Mouse (Mus musculus) megakaryocyte progenitor cell, adult 5-6 weeks (primary cell): ENCODE data around the gene Fam111a. TPM values are rescaled to one million over a fixed set of nuclear protein-coding genes. Genes with fewer than 3 reads are reported as not detected.

Experiments
- ATAC-seq: replicated peaks from 2 replicates; pipeline ENCODE4 v1.8.0; 2016; ENCODE audit warnings: mild to moderate bottlenecking, moderate TSS enrichment, inconsistent platforms; ENCODE audit not compliant: poor library complexity
- total RNA-seq, 2 experiments: library from RNA; stranded (forward) in 1 of 2; stranded (reverse) in 1 of 2; fragments of 157-497, 149-512 nt in 1 of 2; fragments of 200-1000 nt in 1 of 2; gene quantifications; 2 replicates each; pipeline versions ENCODE4 v1.2.3 to v1.2.4; 2015 to 2017

Fam111a gene
- total RNA-seq, 2 experiments from 2014 or later: 193 to 232 TPM

- no peak for ATAC-seq
Measured at GRCm38 (mm10) chr19:12600684-12601480, 55.3 kb downstream of the Fam111a start.

- ATAC-seq: no peak
Measured at GRCm38 (mm10) chr19:12608336-12608735, 62.8 kb downstream of the Fam111a start.

GRCm38 (mm10) chr19:12613646-12614045 lies 68.1 kb downstream of the Fam111a start:
- ATAC-seq: no peak

- ATAC-seq: no peak
Measured at GRCm38 (mm10) chr19:12633176-12633575, 87.6 kb downstream of the Fam111a start, which contains the start of gene Glyat. Gene Glyat (plus strand): TSS chr19:12633308.

GRCm38 (mm10) chr19:12634259-12634658 lies 88.7 kb downstream of the Fam111a start:
- ATAC-seq: no peak

- ATAC-seq: no peak
Measured at GRCm38 (mm10) chr19:12634963-12635362, 89.4 kb downstream of the Fam111a start.

- no peak for ATAC-seq
Measured at GRCm38 (mm10) chr19:12636863-12637262, 91.3 kb downstream of the Fam111a start.

- ATAC-seq: no peak
Measured at GRCm38 (mm10) chr19:12638049-12638448, 92.5 kb downstream of the Fam111a start.

Other genes with a start within 250 kb of the Fam111a start
- gene Olfr1436, start 246.6 kb upstream of the Fam111a start, total RNA-seq (2015): not detected in 2 replicates
- not detected in 2 replicates for gene Olfr1436, start 246.6 kb upstream of the Fam111a start, total RNA-seq (2017)
- gene Olfr1437, start 220.6 kb upstream of the Fam111a start, total RNA-seq (2015): not detected in 2 replicates
- not detected in 2 replicates for gene Olfr1437, start 220.6 kb upstream of the Fam111a start, total RNA-seq (2017)
- gene Olfr1438-ps1, start 209.8 kb upstream of the Fam111a start, total RNA-seq (2015): not detected in 2 replicates
- not detected in 2 replicates for gene Olfr1438-ps1, start 209.8 kb upstream of the Fam111a start, total RNA-seq (2017)
- not detected in 2 replicates for gene Olfr1440, start 158.5 kb upstream of the Fam111a start, total RNA-seq (2015)
- gene Olfr1440, start 158.5 kb upstream of the Fam111a start, total RNA-seq (2017): not detected in 2 replicates
- gene Olfr1441, start 128.3 kb upstream of the Fam111a start, total RNA-seq (2015): not detected in 2 replicates
- gene Olfr1441, start 128.3 kb upstream of the Fam111a start, total RNA-seq (2017): not detected in 2 replicates
- gene Pfpl, start 117.8 kb upstream of the Fam111a start, total RNA-seq (2015): not detected in 2 replicates
- not detected in 2 replicates for gene Pfpl, start 117.8 kb upstream of the Fam111a start, total RNA-seq (2017)
- gene Mpeg1, start 85.0 kb upstream of the Fam111a start, total RNA-seq (2015): 74.6 and 105 TPM in 2 replicates
- gene Mpeg1, start 85.0 kb upstream of the Fam111a start, total RNA-seq (2017): 41.8 and 52.4 TPM in 2 replicates
- 41.4 and 46.5 TPM in 2 replicates for gene Dtx4, start 44.3 kb upstream of the Fam111a start, total RNA-seq (2015)
- gene Dtx4, start 44.3 kb upstream of the Fam111a start, total RNA-seq (2017): 38.9 and 39.0 TPM in 2 replicates
- not detected in 2 replicates for gene Gm4952, start 54.2 kb downstream of the Fam111a start, total RNA-seq (2015)
- gene Gm4952, start 54.2 kb downstream of the Fam111a start, total RNA-seq (2017): not detected in 2 replicates
- gene Glyat, start 87.6 kb downstream of the Fam111a start, total RNA-seq (2015): not detected in 2 replicates
- not detected in 2 replicates for gene Glyat, start 87.6 kb downstream of the Fam111a start, total RNA-seq (2017)
- not detected in 2 replicates for gene Olfr1442, start 124.7 kb downstream of the Fam111a start, total RNA-seq (2015)
- gene Olfr1442, start 124.7 kb downstream of the Fam111a start, total RNA-seq (2017): not detected in 2 replicates
- gene Olfr1443, start 132.4 kb downstream of the Fam111a start, total RNA-seq (2015): not detected in 2 replicates
- gene Olfr1443, start 132.4 kb downstream of the Fam111a start, total RNA-seq (2017): not detected in 2 replicates
- gene Keg1, start 150.0 kb downstream of the Fam111a start, total RNA-seq (2015): not detected in 2 replicates
- gene Keg1, start 150.0 kb downstream of the Fam111a start, total RNA-seq (2017): not detected in 2 replicates
- gene Cntf, start 219.9 kb downstream of the Fam111a start, total RNA-seq (2015): 5.2 and 5.9 TPM in 2 replicates
- gene Cntf, start 219.9 kb downstream of the Fam111a start, total RNA-seq (2017): 1.1 and 3.0 TPM in 2 replicates